Mouse (Mus musculus) heart, adult 2 months (tissue): Measurements from ENCODE around the gene Alg9. TPM values are rescaled to one million over a fixed set of nuclear protein-coding genes. Genes with fewer than 3 reads are reported as not detected.

Experiments
- DNase-seq, 2 experiments: peaks; one replicate each; pipeline ENCODE4 v3.0.0; 2021
- H3K27ac ChIP-seq: fragments of 200-600 bp; 2 replicates; pipeline ENCODE4 v1.8.1; 2022
- H3K27me3 ChIP-seq: fragments of 200-500 bp; 2 replicates; pipeline ENCODE4 v1.6.1; 2012; ENCODE audit warnings: mild to moderate bottlenecking, low read length, inconsistent platforms, mixed read lengths; ENCODE audit not compliant: control insufficient read depth, insufficient read depth
- H3K36me3 ChIP-seq: fragments of 200-500 bp; 2 replicates; pipeline ENCODE4 v1.6.1; 2012; ENCODE audit warnings: low read length, inconsistent platforms; ENCODE audit not compliant: control insufficient read depth, insufficient read depth
- H3K4me1 ChIP-seq: fragments of 200-500 bp; 2 replicates; pipeline ENCODE4 v1.6.1; 2011; ENCODE audit warnings: low read length; ENCODE audit not compliant: control insufficient read depth, insufficient read depth
- H3K4me3 ChIP-seq: fragments of 200-600 bp; 2 replicates; pipeline ENCODE4 v1.8.1; 2022
- H3K79me2 ChIP-seq: fragments of 200-500 bp; replicated peaks from 2 replicates; pipeline ENCODE4 v1.6.1; 2012; ENCODE audit warnings: mild to moderate bottlenecking, inconsistent platforms, low read length, moderate library complexity, mixed read lengths; ENCODE audit not compliant: control insufficient read depth, insufficient read depth
- H3K9ac ChIP-seq: fragments of 200-500 bp; 2 replicates; pipeline ENCODE4 v1.6.1; 2012; ENCODE audit warnings: low read depth, mild to moderate bottlenecking, control low read depth, inconsistent platforms, low read length, mixed read lengths
- CTCF ChIP-seq: fragments of 200-600 bp; IDR thresholded peaks from 2 replicates; pipeline ENCODE4 v1.8.1; 2022; ENCODE audit warnings: antibody characterized with exemption, mild to moderate bottlenecking, moderate library complexity
- EP300 ChIP-seq: fragments of 200-500 bp; IDR thresholded peaks from 2 replicates; pipeline ENCODE4 v1.6.1; 2011; ENCODE audit warnings: low read depth, low read length, control low read depth; ENCODE audit not compliant: insufficient read depth
- POLR2A ChIP-seq: fragments of 200-500 bp; IDR thresholded peaks from 2 replicates; pipeline ENCODE4 v1.6.1; 2011; ENCODE audit warnings: mild to moderate bottlenecking, low read depth, low read length, control low read depth; ENCODE audit not compliant: insufficient read depth
- WGBS: fragments of 180-500 bp; shearing (Covaris S2); methylation state at CpG from one replicate; pipeline ENCODE4 v1.1.7; 2018; 5-methylcytosine and 5-hydroxymethylcytosine counted together
- intact Hi-C: fragments of 180-260 bp; cut with DNase I; formaldehyde crosslinking; loops from one replicate; pipeline ENCODE4 v1.15.1; 2025
- polyA plus RNA-seq: library from polyadenylated mRNA; depleted of rRNA; stranded (reverse); fragments of >200 nt; gene quantifications from 2 replicates; pipeline ENCODE4 v1.2.3, GENCODE M21; 2012
- total RNA-seq, 2 experiments: library from RNA; stranded (reverse); gene quantifications; 2 replicates each; pipeline ENCODE4 v1.2.3; 2021

Gene Alg9
- total and polyA plus RNA-seq, 3 experiments, result 9.6 to 13.4 (median 9.9) TPM

DNA sequence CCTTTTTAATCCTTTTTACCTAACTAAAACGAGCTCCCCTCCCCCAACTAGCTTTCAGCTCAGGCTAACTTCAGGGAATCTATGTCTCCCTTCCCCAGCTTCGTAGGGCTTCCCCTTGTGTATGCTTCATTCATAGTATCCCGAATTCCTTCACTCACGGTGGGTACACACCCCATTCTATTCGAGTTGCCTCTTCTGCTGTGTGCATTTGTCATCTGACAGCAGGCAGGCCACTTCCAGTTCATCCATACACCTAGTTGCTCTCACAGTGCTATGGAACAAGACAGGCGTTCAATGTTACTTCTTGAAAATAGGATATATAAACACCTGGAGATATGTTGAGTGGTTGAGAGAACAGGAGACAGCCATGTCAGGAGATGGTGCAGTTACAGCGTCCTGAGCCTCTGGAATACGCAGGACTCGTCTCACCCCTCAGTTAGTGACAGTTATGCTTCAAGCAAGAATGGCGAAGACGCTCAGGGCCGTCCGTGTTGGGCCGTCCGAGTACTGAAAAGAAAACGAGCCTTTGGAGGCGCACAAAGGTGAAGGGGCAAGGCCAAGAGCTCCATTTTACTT lies 7.2 kb upstream of the Alg9 start:
- Histone ChIP-seq H3K9ac (peak overlapping the region; percentile 72), H3K27me3 (no peaks in the 10 kb centered on the region), H3K4me1 (peaks cover 4% of the 10 kb centered on the region), H3K27ac (peak overlapping the region; percentile 93), H3K79me2 (no peaks in the 10 kb centered on the region), H3K36me3 (no peaks in the 10 kb centered on the region), H3K4me3 (peak overlapping the region; percentile 72)
- WGBS, result 4% methylated on average over 17 of the region's 17 CpGs
- no peak for TF ChIP-seq CTCF
- TF ChIP-seq POLR2A, result peak; percentile 84; the same call in 1 of the 2 replicates
- DNase-seq, result no peak
- intact Hi-C loops, result loop anchor here (1.0 to 5.0 kb wide), 3 partner anchors 69 to 165 kb away; partner anchors contain the start of genes Dlat, Sdhd and Timm8b

DNA sequence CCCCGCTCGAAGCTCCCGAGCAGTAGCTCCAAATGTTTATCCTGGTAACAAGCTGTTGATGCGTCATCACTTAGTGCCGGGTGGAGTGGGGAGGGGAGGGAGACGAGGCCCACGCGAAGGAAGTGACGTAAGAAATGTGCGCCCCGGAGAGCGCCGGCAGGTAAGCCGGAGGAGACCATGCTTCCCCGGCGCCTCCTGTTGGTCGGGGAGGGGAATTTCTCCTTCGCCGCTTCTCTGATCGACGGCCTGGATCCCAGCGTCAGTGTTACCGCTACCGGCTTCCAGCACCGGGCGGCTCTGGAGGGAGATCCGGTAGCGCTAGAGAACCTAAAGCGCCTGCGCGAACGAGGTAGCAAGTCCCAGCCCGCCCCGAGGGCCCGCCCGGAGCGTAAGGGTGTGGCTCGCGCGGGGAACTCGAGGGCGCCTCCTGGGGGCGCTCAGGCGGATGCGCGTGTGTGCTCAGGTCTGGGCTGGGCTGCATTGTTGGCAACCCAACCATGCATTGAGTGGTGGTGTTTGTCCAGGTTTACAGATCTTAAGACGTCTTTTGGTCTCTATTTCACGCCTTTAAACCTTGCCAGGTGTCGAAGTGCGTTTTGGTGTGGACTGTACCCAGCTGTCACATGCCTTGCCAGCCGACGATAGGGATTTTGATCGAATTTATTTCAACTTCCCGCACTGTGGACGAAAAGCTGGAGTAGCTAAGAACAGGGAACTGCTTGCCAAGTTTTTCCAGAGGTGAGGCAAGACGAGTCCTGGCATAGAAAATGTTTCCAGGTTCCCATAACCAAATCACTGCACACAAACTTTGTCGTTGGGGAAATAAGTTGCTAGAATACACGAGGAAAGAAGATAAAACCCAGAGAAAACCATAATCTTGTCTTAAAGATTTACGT lies 6.5 kb upstream of the Alg9 start, which contains the start of gene Fdxacb1:
Fdxacb1 (plus strand) TSS at position 130 of the 896 bp plus-strand sequence.
- Histone ChIP-seq H3K79me2 (no peaks in the 10 kb centered on the region), H3K4me1 (peaks cover 4% of the 10 kb centered on the region), H3K4me3 (peak within 1 kb of the TSS; percentile 72), H3K36me3 (no peaks in the 10 kb centered on the region), H3K27me3 (no peaks in the 10 kb centered on the region), H3K27ac (peak within 1 kb of the TSS; percentile 93), H3K9ac (peak within 1 kb of the TSS; percentile 72)
- peak; percentile 98 for DNase-seq
- WGBS, result 2% methylated on average over 59 of the region's 59 CpGs
- intact Hi-C loops, result loop anchor here (1.0 to 5.0 kb wide), 3 partner anchors 70 to 166 kb away; partner anchors contain the start of genes Dlat, Sdhd and Timm8b
- peak; percentile 37; the same call in 1 of the 2 replicates for TF ChIP-seq POLR2A
- TF ChIP-seq EP300, result peak; percentile 73
- TF ChIP-seq CTCF, result peak; percentile 97

DNA sequence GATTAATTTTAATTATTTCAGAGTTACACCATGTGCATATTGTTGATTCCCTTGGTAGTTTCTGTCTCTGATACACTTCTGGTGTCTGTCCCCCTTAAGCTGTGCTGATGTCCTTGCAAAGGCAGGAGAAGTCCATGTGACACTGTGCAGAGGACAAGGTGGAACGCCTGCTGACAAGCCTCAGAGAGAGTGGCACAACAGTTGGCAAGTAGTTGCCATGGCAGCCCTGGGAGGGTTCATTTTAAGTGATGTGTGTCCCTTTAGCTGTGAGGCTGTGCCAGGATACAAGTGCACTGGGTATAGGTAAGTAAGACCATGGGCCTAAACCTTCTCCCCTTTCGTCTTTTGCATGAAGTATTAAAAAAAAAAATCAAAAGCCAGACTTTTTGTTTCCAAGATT lies 4.8 kb upstream of the Alg9 start:
- H3K27me3 ChIP-seq, result no peaks in the 10 kb centered on the region
- peaks cover 4% of the 10 kb centered on the region for H3K4me1 ChIP-seq
- TF ChIP-seq EP300, result 0 out of 2 replicates have a peak, but pooled peaks have one; percentile 35
- TF ChIP-seq CTCF, result no peak
- 76% methylated on average over 2 of the region's 2 CpGs for WGBS
- no peaks in the 10 kb centered on the region for H3K79me2 ChIP-seq
- no peak overlapping the region for H3K9ac ChIP-seq
- no peaks in the 10 kb centered on the region for H3K36me3 ChIP-seq
- peak overlapping the region; percentile 18; the same call in 1 of the 2 replicates for H3K27ac ChIP-seq
- peak in 1 of 2 experiments; percentile 45 for DNase-seq
- no peak overlapping the region for H3K4me3 ChIP-seq
- intact Hi-C loops, result no loop called here

DNA sequence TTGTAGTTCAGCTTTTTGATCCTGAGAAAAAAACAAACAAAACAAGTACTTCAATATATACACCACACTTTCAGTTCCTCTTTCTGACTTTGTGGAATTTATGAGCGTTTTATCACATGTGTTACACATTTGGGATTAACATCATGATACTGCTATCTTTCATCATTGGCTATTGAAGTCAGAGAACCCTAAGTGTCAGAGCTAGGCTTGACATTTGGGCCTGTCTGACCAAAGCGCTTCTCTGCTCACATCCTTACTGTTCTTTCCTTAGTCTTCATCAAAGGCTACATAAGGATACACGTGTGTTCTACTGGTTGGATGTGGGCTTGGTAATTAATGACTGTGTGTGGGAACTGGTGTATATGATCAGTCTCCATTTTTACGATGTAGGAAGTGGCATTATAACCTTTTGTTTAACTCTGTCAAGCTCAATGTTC lies 775 bp upstream of the Alg9 start:
- Histone ChIP-seq H3K27ac (no peak overlapping the region), H3K79me2 (no peaks in the 10 kb centered on the region), H3K4me3 (no peak overlapping the region), H3K36me3 (no peaks in the 10 kb centered on the region), H3K27me3 (no peaks in the 10 kb centered on the region), H3K9ac (no peak overlapping the region), H3K4me1 (peaks cover 1% of the 10 kb centered on the region)
- WGBS, result 70% methylated on average over 4 of the region's 4 CpGs
- DNase-seq, result no peak
- TF ChIP-seq CTCF, result no peak
- no peak for TF ChIP-seq EP300
- TF ChIP-seq POLR2A, result no peak
- intact Hi-C loops, result no loop called here

DNA sequence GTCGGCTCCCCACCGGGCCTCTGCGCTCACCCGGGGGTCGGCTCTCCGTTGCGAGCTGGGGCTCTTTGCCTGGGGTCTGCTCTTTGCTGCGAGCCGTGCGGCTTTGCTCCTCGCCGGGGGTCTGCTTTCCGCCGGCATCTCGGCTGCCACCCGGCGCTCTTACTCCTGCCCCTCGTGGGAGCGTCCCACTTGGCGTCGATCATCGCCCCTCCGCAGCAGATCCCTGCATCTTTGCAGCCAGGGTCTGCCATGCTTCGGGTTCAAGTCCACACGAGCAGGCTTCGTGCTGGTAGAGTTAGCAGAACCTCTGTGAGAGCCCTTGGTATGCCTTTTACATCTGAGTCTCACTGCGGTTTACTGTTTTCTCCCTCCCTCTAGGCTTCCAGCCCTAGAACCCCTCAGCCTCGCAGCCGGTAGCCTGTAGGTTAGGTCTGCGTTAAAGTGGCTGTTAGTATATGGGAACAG lies 875 bp downstream of the Alg9 start:
- WGBS, result under 1% methylated on average over 30 of the region's 30 CpGs
- Histone ChIP-seq H3K4me1 (peaks cover 1% of the 10 kb centered on the region), H3K27me3 (no peaks in the 10 kb centered on the region), H3K36me3 (no peaks in the 10 kb centered on the region), H3K4me3 (peak overlapping the region; percentile 98), H3K27ac (peak overlapping the region; percentile 60), H3K79me2 (no peaks in the 10 kb centered on the region), H3K9ac (peak overlapping the region; percentile 97)
- intact Hi-C loops, result no loop called here
- TF ChIP-seq POLR2A, result no peak
- no peak for TF ChIP-seq EP300
- no peak for TF ChIP-seq CTCF
- no peak for DNase-seq
